Mouse (Mus musculus) frontal cortex, postnatal 36 days (tissue): ENCODE data around the gene Mettl1.
A peak's percentile ranks its signal among the peaks of the same experiment; 100 is the strongest.
"Not testable (repeated sequence)": the region's sequence is repeated elsewhere in the genome, so short reads cannot be mapped to it uniquely, and the experiment has no call there.

Experiments used
- DNase-seq, 2 experiments: peaks; one replicate each; pipeline ENCODE4 v3.0.0; 2022; ENCODE audit warnings: low spot score in 2 of 2

Mettl1 gene

DNA sequence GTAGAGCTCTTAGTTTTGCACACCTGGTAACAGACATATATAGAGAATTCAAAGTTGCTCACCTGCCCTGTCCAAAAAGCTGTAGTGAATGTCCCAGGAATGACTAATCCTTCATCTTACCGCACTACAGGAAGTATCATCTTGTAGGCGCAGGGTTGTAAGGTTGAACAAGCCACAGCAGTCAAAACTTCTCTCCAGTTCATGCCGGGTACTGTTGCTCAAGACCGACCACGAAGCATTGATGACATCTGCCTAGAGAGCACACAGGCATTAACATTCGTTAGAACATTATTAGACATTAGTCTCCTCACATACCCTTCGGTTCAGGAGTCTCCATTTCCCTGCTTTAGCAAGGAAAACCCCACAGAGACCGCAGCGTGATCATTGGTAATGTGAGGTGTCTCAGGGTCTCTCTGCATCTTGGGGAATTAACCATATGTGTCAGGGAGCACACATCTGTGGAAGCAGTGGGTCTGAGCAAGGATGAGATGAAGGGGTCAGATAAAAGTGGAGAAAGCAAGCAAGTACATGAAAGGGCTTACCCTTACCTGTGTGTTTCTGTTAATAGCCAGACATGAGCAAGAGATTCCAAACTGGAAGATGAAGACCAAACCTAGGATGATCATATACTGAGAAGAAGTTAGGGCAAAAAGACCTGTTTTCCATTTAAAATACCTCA is 27.3 kb downstream of the Mettl1 start:
- DNase-seq, result no peak

DNA sequence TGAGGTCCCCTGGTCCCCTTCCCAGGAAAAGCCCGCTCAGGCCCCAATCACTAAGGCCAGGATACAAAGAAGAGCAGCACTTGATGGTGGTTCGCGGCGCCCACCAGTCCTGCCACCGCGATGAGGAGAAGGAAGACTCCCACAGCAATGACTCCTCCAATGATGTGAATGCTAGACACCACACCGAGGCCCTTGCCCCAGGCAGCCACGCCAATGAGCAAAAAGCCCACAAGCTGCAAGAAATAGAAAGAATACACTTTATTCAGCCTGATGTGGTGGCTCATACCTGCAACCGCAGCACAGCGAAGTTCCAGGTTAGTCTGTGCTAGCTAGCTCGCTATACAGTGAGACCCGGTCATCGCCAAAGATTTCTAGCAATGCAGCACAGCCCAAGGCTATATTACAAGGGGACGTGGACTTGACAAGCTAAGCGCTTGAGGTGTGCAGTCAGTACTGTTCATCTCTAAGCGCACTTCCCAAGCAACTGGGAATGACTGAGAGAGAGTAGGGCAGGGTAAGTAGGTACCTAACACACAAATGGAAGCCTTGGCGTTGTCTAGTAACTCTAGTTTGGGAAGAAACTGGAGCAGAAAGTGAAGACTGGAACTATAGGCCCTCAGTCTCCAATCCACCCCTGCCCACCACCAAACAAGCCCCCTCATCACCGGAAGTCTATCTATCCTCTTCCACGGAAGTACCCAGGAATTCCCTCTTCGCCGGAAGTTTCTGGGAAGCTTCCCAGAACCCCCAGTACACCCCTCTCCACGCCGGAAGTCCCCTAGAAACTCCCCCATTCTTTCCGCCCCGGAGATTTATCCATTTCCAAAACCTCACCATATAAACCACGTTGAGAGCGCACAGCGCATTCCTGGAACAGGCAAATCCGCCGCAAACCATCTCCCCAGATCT is 28.3 kb downstream of the Mettl1 start:
- no peak for DNase-seq

DNA sequence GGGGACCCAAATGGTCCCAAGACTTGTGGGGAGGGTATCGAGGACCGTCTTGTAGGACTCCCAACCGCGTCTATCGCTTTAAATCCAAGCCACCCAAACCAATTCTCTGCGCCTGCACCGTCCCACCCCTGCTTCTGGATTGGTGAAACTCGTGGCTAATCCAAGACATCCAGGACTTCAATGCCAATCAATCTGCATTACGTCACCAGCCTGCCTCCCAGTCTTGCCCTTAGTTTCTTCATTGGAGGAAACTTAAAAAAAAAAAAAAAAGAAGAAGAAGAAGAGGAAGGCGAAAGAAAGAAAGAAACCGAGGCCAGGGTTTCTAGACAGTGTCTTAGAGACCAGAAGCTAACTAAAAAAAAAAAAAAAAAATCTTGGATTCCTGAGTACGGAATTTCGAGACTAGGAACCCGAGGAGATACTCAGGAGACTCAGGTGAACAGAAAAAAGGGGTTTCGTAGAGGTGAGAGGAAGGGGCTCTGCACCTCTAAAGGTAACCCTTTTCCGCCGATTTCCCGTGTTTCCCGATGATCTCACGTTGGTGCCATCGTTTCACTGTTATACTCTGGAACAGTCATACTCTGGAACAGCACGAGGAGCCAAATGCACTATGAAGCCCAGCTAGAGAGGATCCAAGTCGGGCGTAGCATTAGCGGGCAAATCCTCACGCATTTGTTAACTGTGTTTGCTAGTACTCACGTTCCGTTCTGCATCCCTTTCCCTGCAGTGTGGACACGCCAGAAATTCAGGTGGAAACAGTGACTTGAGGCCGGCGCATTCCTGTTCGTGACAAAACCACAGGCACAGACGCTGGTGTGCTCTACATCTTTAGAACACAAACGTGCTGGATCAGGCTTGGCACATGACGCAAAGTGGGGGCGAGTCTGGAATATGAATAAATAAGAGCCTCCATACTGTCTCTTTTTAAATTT is 29.2 kb downstream of the Mettl1 start, which contains the start of gene Tspan31:
TSS of gene Tspan31 (minus strand) at position 75 of the 932 bp plus-strand sequence.
- DNase-seq, result peak; percentile 93 to 96

DNA sequence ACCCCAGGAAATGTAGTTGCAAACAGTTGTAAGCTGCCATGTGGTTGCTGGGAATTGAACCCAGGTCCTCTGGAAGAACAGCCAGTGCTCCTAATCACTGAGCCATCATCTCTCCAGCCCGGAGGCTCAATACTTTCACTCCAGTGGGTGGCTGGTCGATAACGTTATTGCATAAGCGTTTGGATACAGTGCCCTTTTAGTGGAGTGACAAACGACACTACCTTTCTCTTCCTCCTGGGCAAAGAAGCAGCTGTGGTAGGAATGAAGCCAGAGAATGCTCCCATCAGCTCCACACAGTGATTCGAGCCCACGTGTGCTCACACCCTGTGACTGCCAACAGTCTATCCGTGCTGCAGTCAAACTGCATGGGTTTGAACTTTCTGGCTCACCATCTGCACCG is 30.0 kb downstream of the Mettl1 start:
- no peak for DNase-seq

DNA sequence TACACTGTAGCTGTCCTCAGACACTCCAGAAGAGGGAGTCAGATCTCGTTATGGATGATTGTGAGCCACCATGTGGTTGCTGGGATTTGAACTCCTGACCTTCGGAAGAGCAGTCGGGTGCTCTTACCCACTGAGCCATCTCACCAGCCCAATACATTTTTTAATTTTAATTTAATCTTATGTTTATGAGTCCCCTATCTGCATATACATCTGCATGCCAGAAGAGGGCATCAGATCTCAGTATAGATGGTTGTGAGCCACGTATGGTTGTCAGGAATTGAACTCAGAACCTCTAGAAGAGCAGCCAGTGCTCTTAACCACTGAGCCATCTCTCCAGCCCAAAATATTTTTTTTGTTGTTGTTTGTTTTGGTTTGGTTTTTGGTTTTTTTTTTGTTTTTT is 31.1 kb downstream of the Mettl1 start:
- DNase-seq, result not testable (repeated sequence)

DNA sequence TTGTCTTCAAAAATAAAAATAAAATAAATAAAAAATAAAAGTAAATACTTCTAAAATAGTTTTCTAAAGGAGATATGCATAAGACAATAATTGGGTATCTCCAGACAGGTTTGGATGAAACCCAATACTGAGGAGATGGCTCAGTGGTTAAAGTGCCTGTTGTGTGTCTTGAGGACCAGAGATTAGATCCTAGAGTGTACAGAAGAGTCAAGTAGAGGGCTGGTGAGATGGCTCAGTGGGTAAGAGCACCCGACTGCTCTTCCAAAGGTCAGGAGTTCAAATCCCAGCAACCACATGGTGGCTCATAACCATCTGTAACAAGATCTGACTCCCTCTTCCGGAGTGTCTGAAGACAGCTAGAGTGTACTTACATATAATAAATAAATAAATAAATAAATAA is 31.8 kb downstream of the Mettl1 start:
- DNase-seq, result not testable (repeated sequence)

DNA sequence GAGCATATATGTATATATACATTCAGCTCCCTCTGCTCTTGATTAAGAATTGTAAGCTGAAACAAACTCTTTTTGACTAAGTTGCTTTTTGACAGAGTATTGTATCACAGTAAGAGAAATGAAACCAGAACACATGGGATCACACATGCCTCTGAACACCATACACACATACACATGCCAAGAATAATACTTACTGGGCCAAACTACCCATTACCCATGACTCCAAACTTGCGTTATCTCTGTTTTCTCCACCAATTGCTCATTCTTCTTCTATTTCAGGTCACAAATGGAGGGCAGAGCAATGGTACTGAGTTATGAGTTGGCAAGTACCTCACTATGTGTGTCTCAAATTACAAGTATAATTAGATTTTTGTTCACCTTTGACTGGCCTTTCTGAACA is 32.8 kb downstream of the Mettl1 start:
- DNase-seq, result no peak

DNA sequence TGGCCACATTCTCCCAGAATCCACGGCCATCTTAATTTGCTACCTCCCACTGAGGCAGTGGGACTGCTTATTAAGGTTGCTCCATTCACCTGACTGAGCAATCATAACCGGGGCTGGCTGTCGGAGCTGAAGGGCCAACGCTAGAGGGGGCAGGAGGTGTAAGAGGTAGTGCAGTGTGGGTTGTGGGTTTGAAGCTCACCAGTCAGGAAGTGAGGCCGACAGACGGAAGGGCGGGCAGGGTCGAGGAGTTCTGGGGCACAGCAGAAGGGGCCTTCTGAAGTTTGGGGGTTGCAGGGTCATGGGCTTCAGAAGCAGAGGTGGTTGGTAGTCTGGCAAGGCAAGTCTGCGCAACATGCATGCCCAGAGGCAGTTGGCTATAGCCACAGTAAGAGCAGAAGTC is 33.9 kb downstream of the Mettl1 start, which contains the start of gene Agap2:
TSS of gene Agap2 (plus strand) at position 205 of the 400 bp plus-strand sequence.
- no peak for DNase-seq

DNA sequence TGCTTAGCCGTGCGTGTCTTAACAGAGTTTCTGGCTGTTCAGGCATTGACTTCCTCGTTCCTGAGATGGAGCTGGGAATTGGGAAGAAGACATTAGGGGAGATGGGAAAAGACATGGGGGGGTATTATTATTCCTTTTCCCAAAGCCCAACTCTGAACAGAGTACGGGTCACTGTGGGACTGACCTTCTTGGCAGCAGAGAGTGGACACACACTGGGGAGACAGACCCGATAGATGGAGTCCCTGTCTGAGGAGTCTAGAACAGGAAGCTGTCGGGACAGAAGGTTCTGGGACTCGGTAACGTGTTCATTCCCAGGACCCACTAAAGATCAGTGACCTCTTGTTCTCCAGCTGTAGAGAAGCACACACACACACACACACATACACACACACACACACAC is 34.4 kb downstream of the Mettl1 start:
- DNase-seq, result no peak

DNA sequence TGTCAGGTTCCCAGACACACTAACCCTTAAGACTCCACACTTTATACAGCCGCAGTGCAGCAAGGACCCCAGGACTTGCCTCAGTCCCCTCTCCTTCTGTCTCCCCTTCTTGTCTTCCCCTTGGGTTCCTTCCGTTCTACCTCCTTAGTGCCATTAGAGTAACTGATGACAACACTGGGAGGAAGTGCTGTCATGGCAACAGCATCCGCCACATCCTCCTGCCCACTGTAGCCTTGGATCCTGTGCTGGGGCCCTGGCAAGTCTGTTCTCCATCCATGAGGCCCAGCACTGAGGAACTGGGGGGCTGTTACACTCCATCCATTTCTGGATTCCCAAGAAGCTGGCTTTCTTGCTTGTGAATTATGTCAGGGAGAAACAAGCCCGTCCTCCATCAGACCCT is 34.9 kb downstream of the Mettl1 start:
- no peak for DNase-seq

DNA sequence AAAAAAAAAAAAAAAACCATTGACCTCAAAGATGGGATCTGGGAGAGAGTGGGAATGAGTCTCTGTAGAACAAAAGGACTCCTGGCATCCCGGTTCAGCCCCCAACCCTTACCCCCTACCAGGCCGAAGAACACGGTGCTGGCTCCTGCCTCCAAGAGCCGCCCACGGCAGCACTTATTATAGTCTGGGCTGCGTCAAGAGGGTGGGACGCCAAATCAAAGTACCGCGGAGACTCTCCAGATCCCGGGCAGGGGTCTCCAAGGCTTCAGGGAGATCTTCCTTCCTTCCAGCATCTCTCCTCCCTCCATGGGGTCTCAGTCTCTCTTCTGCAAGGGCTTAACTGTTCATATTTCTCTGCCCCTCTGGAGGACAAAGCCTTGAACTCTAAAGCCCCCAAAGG is 36.3 kb downstream of the Mettl1 start:
- peak in 1 of 2 experiments; percentile 51 for DNase-seq

DNA sequence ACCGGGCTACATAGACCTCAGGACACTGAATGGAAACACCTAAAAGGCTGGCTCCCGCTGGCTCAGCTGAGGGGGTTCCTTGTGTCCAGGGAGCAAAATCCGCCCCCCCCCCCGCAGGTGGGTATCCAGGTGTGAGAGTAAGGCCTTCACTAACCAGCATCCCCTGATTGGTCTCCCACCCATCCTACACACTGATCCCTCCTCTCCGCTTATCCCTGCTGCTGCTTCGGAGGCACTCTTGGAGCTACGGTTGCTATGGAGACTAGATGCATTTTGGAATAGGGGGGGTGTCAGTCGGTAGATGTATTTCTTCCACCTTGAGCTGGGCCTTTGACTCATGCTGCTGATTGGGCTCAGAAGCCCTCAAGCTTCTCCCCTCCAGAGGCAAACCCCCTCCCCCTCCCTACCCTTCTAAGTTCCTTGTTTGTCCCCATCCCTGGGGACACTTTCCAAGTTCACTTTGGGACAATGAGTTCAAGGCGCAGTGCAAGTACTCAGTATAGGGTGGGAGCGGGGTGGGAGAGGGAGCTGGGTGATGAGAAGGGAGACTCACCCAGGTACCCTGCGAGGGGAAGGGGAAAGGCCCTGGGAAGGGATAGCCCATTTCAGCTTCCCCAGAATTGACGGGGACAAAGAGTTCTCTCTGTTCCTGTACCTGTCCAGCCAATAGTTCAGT is 36.9 kb downstream of the Mettl1 start:
- peak in 1 of 2 experiments; percentile 66 for DNase-seq

DNA sequence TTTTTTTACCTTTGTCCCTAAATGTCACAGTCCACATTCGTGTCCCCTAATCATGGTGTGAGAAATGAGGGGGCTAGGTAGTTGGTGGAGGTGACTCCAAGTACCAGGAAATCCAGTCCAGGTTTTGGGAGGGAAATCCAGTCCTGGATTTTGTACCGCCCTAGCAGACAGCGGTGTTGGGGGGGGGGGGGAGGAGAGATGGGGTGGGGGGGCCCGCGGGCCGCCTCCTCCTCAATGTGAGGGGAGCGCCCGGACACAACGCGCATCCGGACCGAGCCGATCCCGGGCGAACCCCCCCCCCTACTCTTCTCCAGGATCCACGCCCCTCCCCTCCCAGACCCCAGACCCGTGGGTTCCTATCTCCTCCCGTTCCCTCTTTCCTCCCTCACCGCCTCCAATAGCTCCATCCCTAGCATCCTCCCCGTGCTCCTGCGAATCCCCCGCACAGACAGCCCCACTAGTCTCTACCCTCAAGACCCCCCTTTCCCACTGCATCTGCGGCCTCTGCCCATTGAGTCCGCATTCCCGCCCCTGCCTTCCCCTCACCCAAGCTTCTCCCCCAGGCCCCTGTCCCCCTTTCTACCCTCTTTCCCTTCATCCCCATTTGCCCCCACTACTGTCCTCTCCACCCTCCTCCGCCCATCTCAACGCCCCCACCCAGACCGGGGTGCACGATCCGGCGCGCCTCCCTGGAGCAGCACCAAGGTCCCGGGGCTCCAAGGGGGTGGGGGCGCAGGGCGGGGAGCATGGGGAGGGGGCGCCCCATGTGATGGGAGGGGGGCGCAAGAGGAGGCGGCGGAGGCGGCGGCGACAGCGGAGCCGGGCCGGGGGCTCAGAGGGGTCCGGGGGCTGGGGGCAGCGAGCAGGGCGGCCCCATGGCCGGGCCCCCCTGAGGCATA is 37.7 kb downstream of the Mettl1 start:
- peak in 1 of 2 experiments; percentile 75 for DNase-seq

DNA sequence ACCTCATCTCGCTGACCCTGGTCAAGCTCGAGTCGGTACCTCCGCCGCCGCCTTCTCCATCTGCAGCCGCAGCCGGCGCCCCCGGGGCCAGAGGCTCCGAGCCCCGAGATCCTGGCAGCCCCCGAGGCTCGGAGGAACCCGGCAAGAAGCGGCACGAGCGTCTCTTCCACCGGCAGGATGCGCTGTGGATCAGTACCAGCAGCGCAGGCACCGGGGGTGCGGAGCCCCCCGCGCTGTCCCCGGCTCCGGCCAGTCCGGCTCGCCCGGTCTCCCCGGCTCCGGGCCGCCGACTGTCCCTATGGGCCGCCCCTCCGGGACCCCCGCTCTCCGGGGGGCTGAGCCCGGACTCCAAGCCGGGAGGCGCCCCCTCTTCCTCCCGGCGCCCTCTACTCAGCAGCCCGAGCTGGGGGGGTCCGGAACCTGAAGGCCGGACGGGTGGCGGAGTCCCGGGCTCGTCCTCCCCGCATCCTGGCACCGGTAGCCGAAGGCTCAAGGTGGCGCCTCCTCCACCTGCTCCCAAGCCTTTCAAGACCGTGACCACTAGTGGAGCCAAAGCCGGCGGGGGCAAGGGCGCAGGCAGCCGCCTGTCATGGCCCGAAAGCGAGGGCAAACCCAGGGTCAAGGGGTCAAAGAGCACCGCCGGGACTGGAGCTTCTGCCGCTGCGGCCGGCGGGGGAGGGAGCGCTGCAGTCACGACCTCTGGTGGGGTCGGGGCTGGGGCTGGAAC is 38.6 kb downstream of the Mettl1 start:
- DNase-seq, result no peak

DNA sequence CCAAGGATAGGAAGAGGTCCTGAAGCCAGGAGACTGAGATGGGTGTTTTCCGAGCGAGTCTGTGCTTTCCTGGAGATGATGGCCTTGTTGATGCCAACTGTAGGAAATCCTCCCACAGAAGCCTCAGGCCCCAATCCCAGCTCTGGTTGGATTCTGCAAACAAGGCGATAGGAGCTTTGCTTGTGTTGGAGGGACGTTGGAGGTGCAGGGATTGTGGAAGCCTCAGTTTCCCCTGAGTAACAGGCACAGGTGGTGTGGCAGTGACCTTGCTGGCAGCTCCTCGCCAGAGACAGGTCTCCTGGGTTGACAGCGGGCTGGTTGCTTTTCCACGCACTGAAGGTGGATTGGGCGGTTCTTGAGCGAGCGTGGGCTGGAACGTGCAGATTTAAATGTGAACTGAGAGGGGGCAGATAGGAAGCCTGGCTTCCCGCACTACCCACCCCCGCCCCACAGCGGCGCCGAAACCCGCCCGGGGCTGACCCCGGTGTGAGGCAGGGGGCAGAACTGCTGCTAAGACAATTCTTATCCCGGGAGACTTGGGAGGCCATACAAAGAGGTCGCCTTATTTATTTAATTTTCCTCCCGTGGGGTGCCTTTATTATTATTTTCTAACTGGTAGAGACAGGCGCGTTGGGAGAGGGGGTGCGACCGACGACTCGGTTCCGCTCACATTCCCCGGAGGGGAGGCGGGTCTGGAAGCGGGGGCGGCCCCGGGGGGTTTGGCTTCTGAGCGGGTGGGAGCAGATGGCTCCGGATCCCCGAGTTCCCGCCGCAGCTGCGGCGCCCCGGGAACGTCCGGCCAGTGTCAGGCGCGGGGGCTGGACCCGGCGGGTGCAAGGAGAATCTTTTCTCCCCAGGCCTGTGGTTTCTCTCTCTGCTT is 39.9 kb downstream of the Mettl1 start:
- DNase-seq, result peak in 1 of 2 experiments; percentile 68

DNA sequence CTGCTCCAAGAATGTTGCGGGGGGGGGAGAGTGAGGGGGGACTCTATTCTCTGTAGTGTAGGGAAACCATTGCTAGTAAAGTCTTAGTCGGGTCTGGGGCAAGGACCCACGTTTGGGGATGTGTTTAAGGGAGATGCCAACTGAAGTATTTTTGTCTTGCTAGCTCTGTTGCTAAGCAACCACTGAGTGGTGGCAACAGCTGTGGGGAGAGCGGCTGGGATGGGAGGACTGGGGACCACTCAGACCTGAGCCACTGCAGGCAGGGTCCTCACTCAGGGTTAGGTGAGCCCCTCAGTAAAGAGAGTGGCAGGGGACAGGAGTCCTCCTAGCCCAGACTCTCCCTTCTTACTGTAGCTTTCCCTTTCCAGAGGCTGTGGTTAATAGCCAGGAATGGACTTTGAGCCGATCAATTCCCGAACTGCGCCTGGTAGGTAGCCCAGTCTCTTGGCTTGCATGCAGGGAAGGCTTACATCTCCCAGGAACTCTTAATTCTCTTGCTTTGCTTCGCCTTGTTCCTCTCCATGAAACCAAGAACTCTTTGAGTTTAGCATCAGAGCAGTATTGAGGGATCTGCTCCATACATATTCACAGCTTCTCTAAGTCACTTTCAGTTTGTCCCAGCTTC is 40.9 kb downstream of the Mettl1 start:
- DNase-seq, result no peak

DNA sequence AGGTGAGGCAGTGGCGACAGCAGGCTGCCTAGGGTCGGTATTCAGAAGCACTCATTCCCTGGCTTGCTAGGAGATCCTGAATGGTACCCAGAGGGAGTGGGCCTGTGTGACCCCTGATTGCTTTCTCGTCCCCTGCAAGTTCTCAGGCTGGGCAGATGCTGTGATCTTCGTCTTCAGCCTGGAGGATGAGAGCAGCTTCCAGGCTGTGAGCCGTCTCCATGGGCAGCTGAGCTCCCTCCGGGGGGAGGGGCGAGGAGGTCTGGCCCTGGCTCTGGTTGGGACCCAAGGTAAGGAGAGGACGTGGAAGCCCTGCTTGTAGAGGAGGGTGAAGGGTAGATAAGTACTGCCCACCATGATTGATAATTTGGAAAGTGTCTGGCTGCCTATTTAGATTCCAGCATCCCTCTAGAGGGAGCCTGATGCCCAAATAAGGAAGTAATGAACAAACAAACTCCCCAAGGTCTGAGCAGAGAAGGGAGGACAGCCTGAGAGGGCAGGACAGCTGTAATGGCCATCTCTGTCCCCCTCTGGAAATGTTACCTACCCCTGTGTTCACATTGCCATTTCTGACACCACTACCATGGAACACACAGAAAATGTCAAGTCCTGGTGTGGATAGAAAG is 42.2 kb downstream of the Mettl1 start:
- DNase-seq, result no peak

DNA sequence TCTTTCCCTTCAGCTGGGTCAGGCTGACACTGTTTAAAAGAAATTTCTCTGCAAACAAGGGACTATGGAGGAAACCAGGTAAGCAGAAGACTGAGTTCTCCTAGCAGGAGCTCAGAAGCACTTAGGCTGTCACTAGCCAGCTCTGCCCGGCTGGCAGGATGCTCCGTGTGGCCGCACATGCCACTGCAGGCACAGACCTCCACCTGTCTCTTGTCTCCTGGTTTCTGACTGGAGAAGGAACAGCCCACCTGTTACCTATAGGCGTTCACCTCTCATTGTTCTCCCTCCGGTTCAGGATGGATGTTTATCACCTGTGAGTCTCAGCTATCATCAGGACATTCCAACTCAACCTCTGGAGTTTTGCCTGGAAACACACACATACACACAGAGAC is 42.7 kb downstream of the Mettl1 start:
- DNase-seq, result no peak
